Mouse (Mus musculus) forebrain, embryonic 14.5 days (tissue): ENCODE results near the gene Hmbs. TPM values are rescaled to one million over a fixed set of nuclear protein-coding genes. Genes with fewer than 3 reads are reported as not detected.
"Not testable (repeated sequence)": the region's sequence is repeated elsewhere in the genome, so short reads cannot be mapped to it uniquely, and the experiment has no call there.

Source experiments
- ATAC-seq: fragments of 200-750 bp; cut with Nextera tagmentation; 2 replicates; pipeline ENCODE4 v1.8.0; 2017; ENCODE audit warnings: mild to moderate bottlenecking, moderate library complexity
- DNase-seq: peaks from one replicate; pipeline ENCODE4 v3.0.0-alpha.2; 2015; ENCODE audit warnings: low spot score
- H3K27ac ChIP-seq: fragments of 300-500 bp; sonication (generic); 2 replicates; pipeline ENCODE4 v1.5.1; 2014; ENCODE audit warnings: low read depth, mild to moderate bottlenecking, control low read depth, low read length, moderate library complexity
- H3K27me3 ChIP-seq: fragments of 300-500 bp; sonication (generic); replicated peaks from 2 replicates; pipeline ENCODE4 v1.6.1; 2014; ENCODE audit warnings: low read length, control low read depth, mixed read lengths; ENCODE audit not compliant: control insufficient read depth, insufficient read depth
- H3K36me3 ChIP-seq: fragments of 300-500 bp; sonication (generic); 2 replicates; pipeline ENCODE4 v1.6.1; 2014; ENCODE audit warnings: low read length, control low read depth; ENCODE audit not compliant: control insufficient read depth, insufficient read depth
- H3K4me1 ChIP-seq: fragments of 300-500 bp; sonication (generic); 2 replicates; pipeline ENCODE4 v1.6.1; 2014; ENCODE audit warnings: antibody characterized with exemption, low read length, control low read depth; ENCODE audit not compliant: control insufficient read depth, insufficient read depth
- H3K4me2 ChIP-seq: fragments of 300-500 bp; sonication (generic); 2 replicates; pipeline ENCODE4 v1.6.1; 2014; ENCODE audit warnings: mild to moderate bottlenecking, control low read depth, low read length
- H3K4me3 ChIP-seq: fragments of 300-500 bp; sonication (generic); 2 replicates; pipeline ENCODE4 v1.5.1; 2014; ENCODE audit warnings: low read depth, low read length, control low read depth
- H3K9ac ChIP-seq: fragments of 300-500 bp; sonication (generic); 2 replicates; pipeline ENCODE4 v1.6.1; 2014; ENCODE audit warnings: mild to moderate bottlenecking, low read length, control low read depth, moderate library complexity
- H3K9me3 ChIP-seq: fragments of 300-500 bp; sonication (generic); replicated peaks from 2 replicates; pipeline ENCODE4 v1.6.1; 2016; ENCODE audit warnings: low read length, control low read depth, mixed read lengths; ENCODE audit not compliant: control insufficient read depth
- WGBS: fragments of 180-500 bp; shearing (Covaris S2); extraction: QIAGEN DNeasy Blood & Tissue Kit; methylation state at CpG from one replicate; pipeline ENCODE4 v1.1.7; 2014; 5-methylcytosine and 5-hydroxymethylcytosine counted together
- polyA plus RNA-seq: library from polyadenylated mRNA; unstranded; fragments of >200 nt; fragmentation: Nextera tagmentation; extraction: Ambion mirVana; gene quantifications from 2 replicates; pipeline ENCODE4 v1.2.1, GENCODE M21; 2014

Hmbs gene
- polyA plus RNA-seq, 1 experiment from 2014 or later = 74.3 TPM

DNA sequence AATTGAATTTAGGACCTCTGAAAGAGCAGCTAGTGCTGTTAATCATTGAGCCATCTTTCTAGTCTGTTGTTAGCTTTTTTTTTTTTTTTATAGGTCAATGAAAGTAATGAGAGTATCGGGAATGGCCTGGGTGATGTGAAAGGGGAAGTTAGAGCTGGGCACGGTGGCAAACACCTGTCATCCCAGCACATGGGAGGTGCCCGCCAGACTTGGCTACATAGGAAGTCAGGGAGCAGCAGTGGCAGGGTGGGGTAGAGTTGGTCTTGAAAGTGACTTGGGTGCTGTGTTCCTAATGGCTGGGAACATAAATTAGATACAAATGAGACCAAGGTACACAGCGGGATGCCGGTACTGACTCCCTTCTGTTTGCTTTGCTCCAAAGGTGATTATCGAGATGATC is 13.3 kb downstream of the Hmbs start:
- Histone ChIP-seq H3K36me3 (peaks cover 39% of the 10 kb centered on the region), H3K27me3 (no peaks in the 10 kb centered on the region), H3K9me3 (no peaks in the 10 kb centered on the region), H3K4me3 (no peak overlapping the region), H3K27ac (no peak overlapping the region), H3K4me2 (no peak overlapping the region), H3K9ac (no peak overlapping the region), H3K4me1 (peaks cover 8% of the 10 kb centered on the region)
- WGBS = 95% methylated on average over 6 of the region's 6 CpGs
- no peak for ATAC-seq
- no peak for DNase-seq

- Histone ChIP-seq H3K4me1 (peaks cover 8% of the 10 kb centered on the region), H3K4me2 (peak overlapping the region; percentile 62), H3K36me3 (peaks cover 28% of the 10 kb centered on the region), H3K27ac (peak overlapping the region; percentile 48; the same call in 1 of the 2 replicates), H3K4me3 (peak overlapping the region; percentile 62), H3K9me3 (no peaks in the 10 kb centered on the region), H3K27me3 (no peaks in the 10 kb centered on the region), H3K9ac (peak overlapping the region; percentile 77)
- no peak for DNase-seq
- WGBS = 89% methylated on average over 5 of the region's 5 CpGs
- ATAC-seq = no peak
These were observed 16.1 kb downstream of the Hmbs start for GRCm38 (mm10) chr9:44327926-44328325.

DNA sequence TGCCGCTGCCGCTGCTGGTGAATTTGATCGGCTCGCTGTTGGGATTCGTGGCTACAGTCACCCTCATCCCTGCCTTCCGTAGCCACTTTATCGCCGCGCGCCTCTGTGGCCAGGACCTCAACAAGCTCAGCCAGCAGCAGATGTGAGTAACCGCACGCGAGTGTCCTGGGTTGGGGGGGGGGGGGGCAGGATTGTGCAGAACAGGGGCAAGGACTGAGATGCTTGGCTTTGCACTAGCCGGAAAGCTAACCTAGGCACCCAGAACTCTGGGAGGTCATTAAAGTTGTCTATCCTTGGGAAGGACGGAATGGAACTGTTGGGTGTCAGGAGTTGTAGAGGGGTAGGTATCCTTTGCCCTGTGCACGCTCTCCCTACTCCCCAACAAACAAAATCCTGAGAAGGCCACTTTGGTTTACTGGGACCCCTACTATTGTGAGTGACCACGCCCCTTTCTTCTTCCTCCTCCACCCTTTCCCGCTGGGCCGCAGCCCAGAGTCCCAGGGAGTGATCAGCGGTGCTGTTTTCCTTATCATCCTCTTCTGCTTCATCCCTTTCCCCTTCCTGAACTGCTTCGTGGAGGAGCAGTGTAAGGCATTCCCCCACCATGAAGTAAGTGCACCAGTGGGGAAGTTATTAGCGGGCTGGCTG is 16.8 kb downstream of the Hmbs start:
- Histone ChIP-seq H3K9ac (peak overlapping the region; percentile 77), H3K4me3 (peak overlapping the region; percentile 62), H3K27me3 (no peaks in the 10 kb centered on the region), H3K27ac (peak overlapping the region; percentile 80), H3K4me1 (peaks cover 8% of the 10 kb centered on the region), H3K4me2 (peak overlapping the region; percentile 62), H3K9me3 (no peaks in the 10 kb centered on the region), H3K36me3 (peaks cover 20% of the 10 kb centered on the region)
- DNase-seq (peak; percentile 46), ATAC-seq (peak; percentile 38)
- WGBS = 0% methylated on average over 22 of the region's 22 CpGs

GRCm38 (mm10) chr9:44326371-44327063 is 17.5 kb downstream of the Hmbs start:
- peak overlapping the region; percentile 62 for H3K4me3 ChIP-seq
- no peaks in the 10 kb centered on the region for H3K27me3 ChIP-seq
- ATAC-seq (peak; percentile 93), DNase-seq (peak; percentile 90)
- H3K9ac ChIP-seq = peak overlapping the region; percentile 77
- H3K4me1 ChIP-seq = peaks cover 8% of the 10 kb centered on the region
- no peaks in the 10 kb centered on the region for H3K9me3 ChIP-seq
- under 1% methylated on average over 38 of the region's 38 CpGs for WGBS
- peak overlapping the region; percentile 80 for H3K27ac ChIP-seq
- H3K4me2 ChIP-seq = peak overlapping the region; percentile 62
- H3K36me3 ChIP-seq = peaks cover 14% of the 10 kb centered on the region

DNA sequence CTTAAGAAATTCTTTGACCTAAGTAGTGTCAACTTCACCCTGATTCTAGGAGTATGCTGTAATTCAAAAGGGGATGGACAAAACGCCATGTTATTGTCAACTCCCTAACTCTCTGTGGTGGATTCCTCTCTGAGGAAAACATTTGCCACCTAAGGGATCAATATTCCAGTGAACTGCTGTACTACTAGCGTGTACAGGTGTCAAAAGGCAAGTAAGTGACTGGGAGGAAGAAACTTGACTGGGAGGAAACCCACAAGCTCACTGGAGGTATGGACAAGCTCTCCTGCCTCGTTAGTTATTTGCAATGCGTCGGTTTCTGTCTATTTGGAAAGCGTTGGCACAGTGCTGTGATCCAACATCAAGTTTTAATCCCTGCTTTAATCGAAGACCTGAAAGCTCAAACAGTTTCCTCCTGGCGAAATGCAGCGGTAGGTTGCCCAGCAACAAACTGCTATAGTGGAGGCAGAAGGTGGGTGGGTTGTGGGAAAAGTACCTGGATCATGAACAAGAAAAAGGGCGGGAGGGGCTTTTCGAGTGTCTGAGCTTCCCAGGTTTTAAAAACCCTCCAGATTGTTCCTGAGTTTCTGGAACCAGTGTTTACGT is 18.2 kb downstream of the Hmbs start, which contains the start of gene Dpagt1:
TSS of gene Dpagt1 (plus strand) at position 252 of the 603 bp plus-strand sequence.
- Histone ChIP-seq H3K4me1 (peaks cover 9% of the 10 kb centered on the region), H3K4me2 (peak within 1 kb of the TSS; percentile 62), H3K27ac (peak within 1 kb of the TSS; percentile 80), H3K36me3 (peaks cover 8% of the 10 kb centered on the region), H3K27me3 (no peaks in the 10 kb centered on the region), H3K4me3 (peak within 1 kb of the TSS; percentile 62), H3K9ac (peak within 1 kb of the TSS; percentile 77), H3K9me3 (no peaks in the 10 kb centered on the region)
- DNase-seq = no peak
- 3% methylated on average over 12 of the region's 12 CpGs for WGBS
- ATAC-seq = peak; percentile 44

- not testable (repeated sequence) for H3K36me3 ChIP-seq, H3K9ac ChIP-seq, H3K27me3 ChIP-seq, H3K27ac ChIP-seq, H3K4me2 ChIP-seq, ATAC-seq, H3K9me3 ChIP-seq, DNase-seq
- Histone ChIP-seq H3K4me3 (peak overlapping the region; percentile 62; the same call in 1 of the 2 replicates), H3K4me1 (peaks cover 13% of the 10 kb centered on the region)
- 59% methylated on average over 7 of the region's 8 CpGs for WGBS
These were observed 18.8 kb downstream of the Hmbs start for GRCm38 (mm10) chr9:44325032-44325767.

DNA sequence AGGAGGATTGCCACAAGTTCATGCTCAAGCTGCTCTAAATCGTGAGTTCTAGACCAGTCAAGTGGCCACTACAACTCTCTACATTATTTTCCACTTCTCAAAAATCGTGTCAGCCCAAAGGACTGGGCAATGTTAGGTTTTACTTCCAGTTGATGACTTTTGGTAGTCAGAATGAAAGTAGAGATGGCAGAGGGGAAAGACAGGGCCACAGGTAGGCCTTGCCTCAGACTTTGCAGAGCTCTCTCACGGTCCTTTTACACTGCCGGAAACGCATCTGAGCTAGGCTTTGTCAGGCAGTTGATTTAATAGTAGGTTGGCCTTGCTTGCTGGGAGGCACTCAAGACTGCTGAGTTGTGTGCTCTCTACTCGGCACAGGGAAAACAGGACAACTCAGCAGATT is 19.9 kb downstream of the Hmbs start:
- no peak for DNase-seq
- Histone ChIP-seq H3K9me3 (no peaks in the 10 kb centered on the region), H3K27ac (no peak overlapping the region), H3K27me3 (no peaks in the 10 kb centered on the region), H3K9ac (no peak overlapping the region), H3K4me3 (no peak overlapping the region), H3K4me2 (no peak overlapping the region), H3K36me3 (no peaks in the 10 kb centered on the region; the same call in 1 of the 2 replicates), H3K4me1 (peaks cover 15% of the 10 kb centered on the region)
- ATAC-seq = no peak
- 81% methylated on average over 6 of the region's 6 CpGs for WGBS

DNA sequence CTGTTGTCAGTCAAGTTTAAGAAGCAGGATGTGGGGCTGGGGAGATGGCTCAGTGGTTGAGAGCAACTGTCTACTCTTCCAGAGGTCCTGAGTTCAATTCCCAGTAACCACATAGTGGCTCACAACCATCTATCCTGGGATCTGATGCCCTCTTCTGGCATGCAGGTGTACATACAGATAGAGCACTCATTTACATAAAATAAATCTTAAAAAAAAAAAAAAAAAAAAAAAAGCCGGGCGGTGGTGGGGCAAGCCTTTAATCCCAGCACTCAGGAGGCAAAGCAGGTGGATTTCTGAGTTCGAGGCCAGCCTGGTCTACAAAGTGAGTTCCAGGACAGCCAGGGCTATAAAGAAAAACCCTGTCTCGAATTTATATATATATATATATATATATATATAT is 20.4 kb downstream of the Hmbs start:
- peaks cover 20% of the 10 kb centered on the region for H3K4me1 ChIP-seq
- ATAC-seq, H3K4me2 ChIP-seq, H3K9me3 ChIP-seq, H3K4me3 ChIP-seq, H3K9ac ChIP-seq, H3K27me3 ChIP-seq, H3K36me3 ChIP-seq, DNase-seq, H3K27ac ChIP-seq: not testable (repeated sequence)
- 80% methylated on average over 3 of the region's 4 CpGs for WGBS
